Mouse (Mus musculus) ES-E14 (cell line): ENCODE data around the gene Klhl3.

Experiments
- CHD2 ChIP-seq: IDR thresholded peaks from 2 replicates; pipeline ENCODE4 v1.6.1; 2014; ENCODE audit warnings: mild to moderate bottlenecking, low read depth, low read length, inconsistent platforms
- HCFC1 ChIP-seq: IDR thresholded peaks from 2 replicates; pipeline ENCODE4 v1.6.1; 2012; ENCODE audit warnings: low read length, inconsistent platforms, borderline replicate concordance; ENCODE audit not compliant: insufficient read depth
- MAFK ChIP-seq: IDR thresholded peaks from 2 replicates; pipeline ENCODE4 v1.6.1; 2014; ENCODE audit warnings: mild to moderate bottlenecking, low read depth, low read length, inconsistent platforms; ENCODE audit not compliant: insufficient read depth
- ZC3H11A ChIP-seq: IDR thresholded peaks from 2 replicates; pipeline ENCODE4 v1.6.1; 2012; ENCODE audit warnings: low read depth, mild to moderate bottlenecking, inconsistent platforms, low read length, borderline replicate concordance

- TF ChIP-seq HCFC1 = no peak
- TF ChIP-seq CHD2 = no peak
- no peak for TF ChIP-seq MAFK
- no peak for TF ChIP-seq ZC3H11A
Measured at GRCm38 (mm10) chr13:58074881-58075280, 38.5 kb downstream of the Klhl3 start.
